Mouse (Mus musculus): ENCODE results near the gene Nlgn2. TPM values are rescaled to one million over a fixed set of nuclear protein-coding genes. Genes with fewer than 3 reads are reported as not detected.

Gene Nlgn2
- total and polyA plus RNA-seq, 2 experiments from 2014 or later = 18.2 to 104 TPM

DNA sequence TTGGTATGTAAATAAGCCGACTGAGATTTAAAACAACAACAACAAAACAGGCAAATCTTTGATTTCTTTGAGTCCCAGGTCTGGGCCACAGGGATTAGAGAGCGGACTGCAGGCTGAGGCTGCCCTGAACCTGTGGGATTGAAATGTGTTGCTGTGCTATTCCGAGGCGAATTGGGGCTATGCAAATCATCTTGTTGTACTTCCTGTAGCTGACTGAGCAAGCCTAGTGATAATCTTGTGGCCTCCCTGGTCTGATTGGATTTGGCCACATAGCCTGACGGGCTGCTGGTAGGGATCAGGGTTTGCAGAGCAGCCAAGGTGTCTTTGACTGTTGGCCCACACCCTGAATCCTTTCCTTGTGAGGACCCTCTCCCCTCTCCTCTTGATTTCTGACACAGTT, 62.6 kb downstream of the Nlgn2 start:
- no peak overlapping the region for H3K4me2 ChIP-seq (ENCODE audit: low read depth)
- TF ChIP-seq CTCF (IDR thresholded peaks at IDR 0.05; ENCODE audit: low read depth) = no peak
- no peaks in the 10 kb centered on the region for H3K27me3 ChIP-seq (ENCODE audit: insufficient read depth, low read length)
- H3K4me3 ChIP-seq (ENCODE audit: low read depth, low read length) = no peak overlapping the region
- H3K4me1 ChIP-seq (ENCODE audit: insufficient read depth) = no peaks in the 10 kb centered on the region
- H3K36me3 ChIP-seq (ENCODE audit: insufficient read depth) = peaks cover 15% of the 10 kb centered on the region; the same call in 1 of the 2 replicates
- H3K9ac ChIP-seq = no peak overlapping the region
- no peak overlapping the region for H3K27ac ChIP-seq (ENCODE audit: low read depth, low read length)
- DNase-seq (no peak), ATAC-seq (no peak)
- no peaks in the 10 kb centered on the region for H3K9me3 ChIP-seq (ENCODE audit: low read length)
- WGBS = 57% methylated on average over 5 of the region's 5 CpGs

Small RNA genes lying within 50 kb of the gene (microRNA-seq; reads per million reads assigned to microRNA genes)
- 0 to 0.39 reads per million in 2 experiments for gene Mir6924

Other genes with a start within 250 kb of the Nlgn2 start
Only the 30 nearest of the 42 such genes appear.
- gene Senp3, start 155.7 kb downstream of the Nlgn2 start, total RNA-seq (2014; rRNA removed) = 79.2 and 82.4 TPM in 2 replicates
- gene Senp3, start 155.7 kb downstream of the Nlgn2 start, polyA plus RNA-seq (2015; fragmentation: Nextera tagmentation; extraction: Ambion mirVana) = 60.6 and 77.6 TPM in 2 replicates
- 1.3 TPM in 1 of 2 replicates, not detected in the other for gene Tnfsf13, start 152.0 kb downstream of the Nlgn2 start, total RNA-seq (2014; rRNA removed)
- 0.48 and 0.61 TPM in 2 replicates for gene Tnfsf13, start 152.0 kb downstream of the Nlgn2 start, polyA plus RNA-seq (2015; fragmentation: Nextera tagmentation; extraction: Ambion mirVana)
- gene Tnfsf12, start 141.9 kb downstream of the Nlgn2 start, total RNA-seq (2014; rRNA removed) = 3.3 and 6.7 TPM in 2 replicates
- 4.3 and 7.4 TPM in 2 replicates for gene Tnfsf12, start 141.9 kb downstream of the Nlgn2 start, polyA plus RNA-seq (2015; fragmentation: Nextera tagmentation; extraction: Ambion mirVana)
- 0.95 and 4.4 TPM in 2 replicates for gene Tnfsfm13, start 141.7 kb downstream of the Nlgn2 start, total RNA-seq (2014; rRNA removed)
- gene Tnfsfm13, start 141.7 kb downstream of the Nlgn2 start, polyA plus RNA-seq (2015; fragmentation: Nextera tagmentation; extraction: Ambion mirVana) = 1.4 and 2.1 TPM in 2 replicates
- gene Polr2a, start 79.1 kb downstream of the Nlgn2 start, total RNA-seq (2014; rRNA removed) = 11.1 and 20.5 TPM in 2 replicates
- 9.1 and 10.0 TPM in 2 replicates for gene Polr2a, start 79.1 kb downstream of the Nlgn2 start, polyA plus RNA-seq (2015; fragmentation: Nextera tagmentation; extraction: Ambion mirVana)
- not detected in 2 replicates for gene Slc35g3, start 75.8 kb downstream of the Nlgn2 start, total RNA-seq (2014; rRNA removed)
- gene Slc35g3, start 75.8 kb downstream of the Nlgn2 start, polyA plus RNA-seq (2015; fragmentation: Nextera tagmentation; extraction: Ambion mirVana) = 0.21 TPM in 1 of 2 replicates, not detected in the other
- gene Zbtb4, start 71.9 kb downstream of the Nlgn2 start, total RNA-seq (2014; rRNA removed) = 20.3 and 22.9 TPM in 2 replicates
- gene Zbtb4, start 71.9 kb downstream of the Nlgn2 start, polyA plus RNA-seq (2015; fragmentation: Nextera tagmentation; extraction: Ambion mirVana) = 2.1 and 2.7 TPM in 2 replicates
- gene Chrnb1, start 41.8 kb downstream of the Nlgn2 start, total RNA-seq (2014; rRNA removed) = 0.33 and 3.8 TPM in 2 replicates
- 0.69 and 1.2 TPM in 2 replicates for gene Chrnb1, start 41.8 kb downstream of the Nlgn2 start, polyA plus RNA-seq (2015; fragmentation: Nextera tagmentation; extraction: Ambion mirVana)
- gene Fgf11, start 35.9 kb downstream of the Nlgn2 start, total RNA-seq (2014; rRNA removed) = 10.1 and 15.9 TPM in 2 replicates
- 1.6 and 3.1 TPM in 2 replicates for gene Fgf11, start 35.9 kb downstream of the Nlgn2 start, polyA plus RNA-seq (2015; fragmentation: Nextera tagmentation; extraction: Ambion mirVana)
- 0.23 and 0.76 TPM in 2 replicates for gene Tmem102, start 32.2 kb downstream of the Nlgn2 start, total RNA-seq (2014; rRNA removed)
- 0.74 and 1.2 TPM in 2 replicates for gene Tmem102, start 32.2 kb downstream of the Nlgn2 start, polyA plus RNA-seq (2015; fragmentation: Nextera tagmentation; extraction: Ambion mirVana)
- not detected in 2 replicates for gene Gm39566, start 22.5 kb downstream of the Nlgn2 start, total RNA-seq (2014; rRNA removed)
- gene Gm39566, start 22.5 kb downstream of the Nlgn2 start, polyA plus RNA-seq (2015; fragmentation: Nextera tagmentation; extraction: Ambion mirVana) = not detected in 2 replicates
- gene Spem2, start 19.3 kb downstream of the Nlgn2 start, total RNA-seq (2014; rRNA removed) = not detected in 2 replicates
- not detected in 2 replicates for gene Spem2, start 19.3 kb downstream of the Nlgn2 start, polyA plus RNA-seq (2015; fragmentation: Nextera tagmentation; extraction: Ambion mirVana)
- 0.38 and 0.62 TPM in 2 replicates for gene Spem1, start 15.6 kb downstream of the Nlgn2 start, total RNA-seq (2014; rRNA removed)
- gene Spem1, start 15.6 kb downstream of the Nlgn2 start, polyA plus RNA-seq (2015; fragmentation: Nextera tagmentation; extraction: Ambion mirVana) = 0.23 and 0.50 TPM in 2 replicates
- 117 and 189 TPM in 2 replicates for gene Tmem256, start 730 bp upstream of the Nlgn2 start, total RNA-seq (2014; rRNA removed)
- gene Tmem256, start 730 bp upstream of the Nlgn2 start, polyA plus RNA-seq (2015; fragmentation: Nextera tagmentation; extraction: Ambion mirVana) = 350 and 422 TPM in 2 replicates
- gene Plscr3, start 8.6 kb upstream of the Nlgn2 start, total RNA-seq (2014; rRNA removed) = 26.6 and 30.6 TPM in 2 replicates
- gene Plscr3, start 8.6 kb upstream of the Nlgn2 start, polyA plus RNA-seq (2015; fragmentation: Nextera tagmentation; extraction: Ambion mirVana) = 36.2 and 38.2 TPM in 2 replicates
- gene Tnk1, start 20.9 kb upstream of the Nlgn2 start, total RNA-seq (2014; rRNA removed) = not detected in 2 replicates
- gene Tnk1, start 20.9 kb upstream of the Nlgn2 start, polyA plus RNA-seq (2015; fragmentation: Nextera tagmentation; extraction: Ambion mirVana) = 0.10 and 0.23 TPM in 2 replicates
- not detected in 2 replicates for gene Tmem95, start 40.2 kb upstream of the Nlgn2 start, total RNA-seq (2014; rRNA removed)
- gene Tmem95, start 40.2 kb upstream of the Nlgn2 start, polyA plus RNA-seq (2015; fragmentation: Nextera tagmentation; extraction: Ambion mirVana) = not detected in 2 replicates
- gene Kctd11, start 43.6 kb upstream of the Nlgn2 start, total RNA-seq (2014; rRNA removed) = 1.0 and 1.3 TPM in 2 replicates
- gene Kctd11, start 43.6 kb upstream of the Nlgn2 start, polyA plus RNA-seq (2015; fragmentation: Nextera tagmentation; extraction: Ambion mirVana) = 0.58 and 0.88 TPM in 2 replicates
- gene Acap1, start 57.8 kb upstream of the Nlgn2 start, total RNA-seq (2014; rRNA removed) = 0.90 TPM in 1 of 2 replicates, not detected in the other
- gene Acap1, start 57.8 kb upstream of the Nlgn2 start, polyA plus RNA-seq (2015; fragmentation: Nextera tagmentation; extraction: Ambion mirVana) = 0.26 and 0.48 TPM in 2 replicates
- gene 2810408A11Rik, start 63.2 kb upstream of the Nlgn2 start, total RNA-seq (2014; rRNA removed) = 9.2 and 10.5 TPM in 2 replicates
- gene 2810408A11Rik, start 63.2 kb upstream of the Nlgn2 start, polyA plus RNA-seq (2015; fragmentation: Nextera tagmentation; extraction: Ambion mirVana) = 10.6 and 11.4 TPM in 2 replicates
- gene Neurl4, start 63.3 kb upstream of the Nlgn2 start, total RNA-seq (2014; rRNA removed) = 97.4 and 155 TPM in 2 replicates
- gene Neurl4, start 63.3 kb upstream of the Nlgn2 start, polyA plus RNA-seq (2015; fragmentation: Nextera tagmentation; extraction: Ambion mirVana) = 15.6 and 18.2 TPM in 2 replicates
- gene Gps2, start 76.1 kb upstream of the Nlgn2 start, total RNA-seq (2014; rRNA removed) = 44.4 and 48.0 TPM in 2 replicates
- gene Gps2, start 76.1 kb upstream of the Nlgn2 start, polyA plus RNA-seq (2015; fragmentation: Nextera tagmentation; extraction: Ambion mirVana) = 64.9 and 67.1 TPM in 2 replicates
- gene Eif5a, start 84.2 kb upstream of the Nlgn2 start, total RNA-seq (2014; rRNA removed) = 489 and 520 TPM in 2 replicates
- gene Eif5a, start 84.2 kb upstream of the Nlgn2 start, polyA plus RNA-seq (2015; fragmentation: Nextera tagmentation; extraction: Ambion mirVana) = 1,306 and 1,372 TPM in 2 replicates
- 7.8 and 22.8 TPM in 2 replicates for gene Ybx2, start 98.0 kb upstream of the Nlgn2 start, total RNA-seq (2014; rRNA removed)
- 1.5 and 2.5 TPM in 2 replicates for gene Ybx2, start 98.0 kb upstream of the Nlgn2 start, polyA plus RNA-seq (2015; fragmentation: Nextera tagmentation; extraction: Ambion mirVana)
- 4.1 and 7.8 TPM in 2 replicates for gene Slc2a4, start 110.4 kb upstream of the Nlgn2 start, total RNA-seq (2014; rRNA removed)
- gene Slc2a4, start 110.4 kb upstream of the Nlgn2 start, polyA plus RNA-seq (2015; fragmentation: Nextera tagmentation; extraction: Ambion mirVana) = 3.5 and 3.9 TPM in 2 replicates
- not detected in 2 replicates for gene Cldn7, start 127.0 kb upstream of the Nlgn2 start, total RNA-seq (2014; rRNA removed)
- 0.34 and 0.42 TPM in 2 replicates for gene Cldn7, start 127.0 kb upstream of the Nlgn2 start, polyA plus RNA-seq (2015; fragmentation: Nextera tagmentation; extraction: Ambion mirVana)
- gene Ctdnep1, start 143.4 kb upstream of the Nlgn2 start, total RNA-seq (2014; rRNA removed) = 29.7 and 41.4 TPM in 2 replicates
- 21.2 and 23.2 TPM in 2 replicates for gene Ctdnep1, start 143.4 kb upstream of the Nlgn2 start, polyA plus RNA-seq (2015; fragmentation: Nextera tagmentation; extraction: Ambion mirVana)
- gene Elp5, start 144.7 kb upstream of the Nlgn2 start, total RNA-seq (2014; rRNA removed) = 115 and 124 TPM in 2 replicates
- gene Elp5, start 144.7 kb upstream of the Nlgn2 start, polyA plus RNA-seq (2015; fragmentation: Nextera tagmentation; extraction: Ambion mirVana) = 187 and 198 TPM in 2 replicates
- 246 and 261 TPM in 2 replicates for gene Gabarap, start 153.4 kb upstream of the Nlgn2 start, total RNA-seq (2014; rRNA removed)
- gene Gabarap, start 153.4 kb upstream of the Nlgn2 start, polyA plus RNA-seq (2015; fragmentation: Nextera tagmentation; extraction: Ambion mirVana) = 574 and 668 TPM in 2 replicates
- 47.6 and 52.7 TPM in 2 replicates for gene Phf23, start 158.0 kb upstream of the Nlgn2 start, total RNA-seq (2014; rRNA removed)
- 48.0 and 49.7 TPM in 2 replicates for gene Phf23, start 158.0 kb upstream of the Nlgn2 start, polyA plus RNA-seq (2015; fragmentation: Nextera tagmentation; extraction: Ambion mirVana)